Mouse (Mus musculus): ENCODE data around the gene Apba3.
"Not testable (repeated sequence)": the region's sequence is repeated elsewhere in the genome, so short reads cannot be mapped to it uniquely, and the experiment has no call there.

Apba3 gene

GRCm38 (mm10) chr10:81266211-81267105 is at the start of gene Apba3, which contains the start of gene Mrpl54:
Gene Apba3 (plus strand): TSS chr10:81266960.
Gene Mrpl54 (minus strand): TSS chr10:81266934.
- peak within 1 kb of the TSS; percentile 94 for H3K4me3 ChIP-seq (replicated peaks; ENCODE audit: low read length)
- TF ChIP-seq CTCF (conservative IDR thresholded peaks at IDR 0.05; ENCODE audit: low read length): no peak
- TF ChIP-seq POU5F1 (IDR thresholded peaks at IDR 0.05; ENCODE audit: borderline replicate concordance, low read length): no peak
- peaks cover 59% of the 10 kb centered on the region for H3K36me3 ChIP-seq (ENCODE audit: insufficient read depth, low read length)
- H3K27me3 ChIP-seq (ENCODE audit: insufficient read depth, low read length): no peaks in the 10 kb centered on the region
- peaks cover 78% of the 10 kb centered on the region for H3K4me1 ChIP-seq (replicated peaks; ENCODE audit: low read depth, low read length)
- H3K9me3 ChIP-seq (ENCODE audit: low read length): no peaks in the 10 kb centered on the region

DNA sequence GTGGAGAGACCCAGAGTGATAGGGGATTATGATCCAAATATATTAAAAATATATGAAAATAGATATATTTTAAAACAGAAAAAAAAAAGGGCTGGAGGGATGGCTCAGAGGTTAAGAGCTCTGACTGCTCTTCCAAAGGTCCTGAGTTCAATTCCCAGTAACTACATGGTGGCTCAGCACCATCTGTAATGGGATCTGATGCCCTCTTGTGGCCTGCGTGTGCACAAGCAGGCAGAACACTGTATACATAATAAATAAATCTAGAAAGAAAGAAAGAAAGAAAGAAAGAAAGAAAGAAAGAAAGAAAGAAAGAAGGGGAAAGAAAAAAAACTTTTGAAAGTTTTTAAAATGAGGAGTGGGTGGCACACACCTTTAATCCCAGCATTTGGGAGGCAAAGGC is 49.5 kb upstream of the Apba3 start:
- not testable (repeated sequence) for H3K4me3 ChIP-seq (replicated peaks; ENCODE audit: low read length)
- peak; percentile 44 for TF ChIP-seq CTCF (conservative IDR thresholded peaks at IDR 0.05; ENCODE audit: low read length)

DNA sequence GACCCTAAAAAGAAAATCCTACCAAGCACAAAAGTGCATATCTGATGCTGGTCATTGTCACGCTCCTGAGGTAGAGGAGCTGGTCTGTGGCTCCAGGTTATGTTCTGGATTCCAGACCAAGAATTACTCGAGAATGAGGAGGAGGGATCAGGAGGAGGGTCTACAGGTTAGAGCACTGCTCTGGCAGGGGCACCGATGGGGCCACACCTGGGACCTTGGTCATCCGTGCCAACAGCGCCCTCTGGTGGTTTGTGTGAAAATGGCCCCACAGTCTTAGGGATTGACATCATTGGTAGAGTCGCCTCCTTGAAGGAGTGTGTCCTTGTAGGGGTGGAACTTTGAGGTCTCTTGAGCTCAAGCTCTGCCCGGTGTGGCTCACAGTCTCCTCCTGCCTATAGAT is 48.8 kb upstream of the Apba3 start:
- TF ChIP-seq NANOG (IDR thresholded peaks at IDR 0.05; ENCODE audit: borderline replicate concordance, low read length): no peak
- peak; percentile 79 for TF ChIP-seq CTCF (conservative IDR thresholded peaks at IDR 0.05; ENCODE audit: low read length)
- TF ChIP-seq POU5F1 (IDR thresholded peaks at IDR 0.05; ENCODE audit: borderline replicate concordance, low read length): no peak
- Histone ChIP-seq H3K4me1 (replicated peaks; ENCODE audit: low read depth, low read length) (peaks cover 40% of the 10 kb centered on the region), H3K36me3 (ENCODE audit: insufficient read depth, low read length) (no peaks in the 10 kb centered on the region), H3K27me3 (ENCODE audit: insufficient read depth, low read length) (no peaks in the 10 kb centered on the region), H3K9me3 (ENCODE audit: low read length) (peaks cover 8% of the 10 kb centered on the region), H3K4me3 (replicated peaks; ENCODE audit: low read length) (no peak overlapping the region)

More for the DNA sequence above, 49.5 kb upstream of the Apba3 start:
- not testable (repeated sequence) for H3K36me3 ChIP-seq (ENCODE audit: insufficient read depth, low read length); H3K27me3 ChIP-seq (ENCODE audit: insufficient read depth, low read length); H3K9me3 ChIP-seq (ENCODE audit: low read length)
- H3K4me1 ChIP-seq (replicated peaks; ENCODE audit: low read depth, low read length): peaks cover 41% of the 10 kb centered on the region

- Histone ChIP-seq H3K4me3 (replicated peaks; ENCODE audit: low read length) (no peak overlapping the region), H3K4me1 (replicated peaks; ENCODE audit: low read depth, low read length) (peaks cover 42% of the 10 kb centered on the region), H3K9me3 (ENCODE audit: low read length) (peaks cover 8% of the 10 kb centered on the region), H3K36me3 (ENCODE audit: insufficient read depth, low read length) (no peaks in the 10 kb centered on the region), H3K27me3 (ENCODE audit: insufficient read depth, low read length) (no peaks in the 10 kb centered on the region)
- TF ChIP-seq POU5F1 (IDR thresholded peaks at IDR 0.05; ENCODE audit: borderline replicate concordance, low read length) (no peak), NANOG (IDR thresholded peaks at IDR 0.05; ENCODE audit: borderline replicate concordance, low read length) (no peak), CTCF (conservative IDR thresholded peaks at IDR 0.05; ENCODE audit: low read length) (no peak)
These were observed 45.3 kb upstream of the Apba3 start for GRCm38 (mm10) chr10:81221402-81222015.

DNA sequence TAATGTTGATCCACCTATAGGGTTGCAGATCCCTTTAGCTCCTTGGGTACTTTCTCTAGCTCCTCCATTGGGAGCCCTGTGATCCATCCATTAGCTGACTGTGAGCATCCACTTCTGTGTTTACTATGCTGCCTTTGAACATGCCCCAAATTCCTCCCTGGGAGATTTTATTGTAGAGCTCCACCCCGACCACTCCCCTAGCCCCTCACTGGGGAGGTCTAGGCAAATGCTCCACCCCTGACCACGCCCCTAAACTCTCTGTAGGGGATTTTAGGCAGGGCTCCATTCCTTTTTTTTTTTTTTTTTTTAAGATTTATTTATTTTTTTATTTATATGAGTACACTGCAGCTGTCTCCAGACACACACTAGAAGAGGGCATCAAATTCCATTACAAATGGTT is 43.0 kb upstream of the Apba3 start:
- H3K4me3 ChIP-seq (replicated peaks; ENCODE audit: low read length); H3K27me3 ChIP-seq (ENCODE audit: insufficient read depth, low read length); H3K36me3 ChIP-seq (ENCODE audit: insufficient read depth, low read length); H3K9me3 ChIP-seq (ENCODE audit: low read length): not testable (repeated sequence)
- H3K4me1 ChIP-seq (replicated peaks; ENCODE audit: low read depth, low read length): peaks cover 44% of the 10 kb centered on the region

DNA sequence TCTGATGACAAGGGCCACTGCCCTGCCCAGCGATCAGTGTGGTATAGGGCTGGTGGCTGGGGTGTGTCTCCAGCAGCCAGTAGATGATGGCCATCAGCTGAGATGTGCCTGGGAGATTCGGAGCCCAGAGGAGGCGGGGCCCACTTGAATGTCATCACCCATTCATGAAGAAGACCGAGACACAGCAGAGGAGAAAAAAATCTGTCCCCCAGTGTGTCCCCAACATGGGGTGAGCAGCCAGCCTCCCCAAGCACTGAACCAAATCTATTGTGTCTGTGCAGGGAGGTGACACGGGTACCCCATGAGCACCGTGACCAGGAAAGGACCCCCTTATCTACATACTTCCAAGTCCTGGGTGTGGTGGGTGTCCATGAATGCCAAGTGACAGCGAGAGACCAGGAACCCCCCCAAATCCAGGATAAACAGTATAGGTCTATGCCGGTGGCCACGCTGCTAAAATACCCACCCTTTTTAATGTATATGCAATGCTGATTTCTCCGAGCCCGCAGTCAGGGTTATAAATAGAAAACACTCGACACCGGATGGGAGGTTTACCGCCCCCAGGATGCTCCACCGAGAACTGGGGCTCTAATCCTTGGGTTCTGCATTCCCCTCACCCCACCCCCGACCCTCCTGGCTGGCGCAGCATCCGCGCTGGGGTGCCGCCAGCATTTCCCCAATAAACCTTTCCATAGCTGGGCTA is 36.9 kb upstream of the Apba3 start:
- no peak for TF ChIP-seq POU5F1 (IDR thresholded peaks at IDR 0.05; ENCODE audit: borderline replicate concordance, low read length)
- TF ChIP-seq NANOG (IDR thresholded peaks at IDR 0.05; ENCODE audit: borderline replicate concordance, low read length): no peak
- TF ChIP-seq CTCF (conservative IDR thresholded peaks at IDR 0.05; ENCODE audit: low read length): no peak
- Histone ChIP-seq H3K9me3 (ENCODE audit: low read length) (no peaks in the 10 kb centered on the region), H3K4me3 (replicated peaks; ENCODE audit: low read length) (peak overlapping the region; percentile 60), H3K36me3 (ENCODE audit: insufficient read depth, low read length) (no peaks in the 10 kb centered on the region), H3K4me1 (replicated peaks; ENCODE audit: low read depth, low read length) (peaks cover 63% of the 10 kb centered on the region), H3K27me3 (ENCODE audit: insufficient read depth, low read length) (peaks cover 5% of the 10 kb centered on the region; the same call in 1 of the 2 replicates)

- H3K9me3 ChIP-seq (ENCODE audit: low read length): no peaks in the 10 kb centered on the region
- H3K27me3 ChIP-seq (ENCODE audit: insufficient read depth, low read length): peaks cover 5% of the 10 kb centered on the region; the same call in 1 of the 2 replicates
- H3K4me3 ChIP-seq (replicated peaks; ENCODE audit: low read length): peak within 1 kb of the TSS; percentile 60
- TF ChIP-seq NANOG (IDR thresholded peaks at IDR 0.05; ENCODE audit: borderline replicate concordance, low read length) (no peak), POU5F1 (IDR thresholded peaks at IDR 0.05; ENCODE audit: borderline replicate concordance, low read length) (no peak), CTCF (conservative IDR thresholded peaks at IDR 0.05; ENCODE audit: low read length) (peak; percentile 58)
- peaks cover 70% of the 10 kb centered on the region for H3K4me1 ChIP-seq (replicated peaks; ENCODE audit: low read depth, low read length)
- no peaks in the 10 kb centered on the region for H3K36me3 ChIP-seq (ENCODE audit: insufficient read depth, low read length)
These were observed 36.1 kb upstream of the Apba3 start, which contains the start of gene Atcay for GRCm38 (mm10) chr10:81230438-81231332. Gene Atcay (minus strand): TSS chr10:81230833.

All from E14TG2a.4 (cell line).